Comparison of ENCODE assay signal across 15 mouse cellular contexts in the genomic region with DNA sequence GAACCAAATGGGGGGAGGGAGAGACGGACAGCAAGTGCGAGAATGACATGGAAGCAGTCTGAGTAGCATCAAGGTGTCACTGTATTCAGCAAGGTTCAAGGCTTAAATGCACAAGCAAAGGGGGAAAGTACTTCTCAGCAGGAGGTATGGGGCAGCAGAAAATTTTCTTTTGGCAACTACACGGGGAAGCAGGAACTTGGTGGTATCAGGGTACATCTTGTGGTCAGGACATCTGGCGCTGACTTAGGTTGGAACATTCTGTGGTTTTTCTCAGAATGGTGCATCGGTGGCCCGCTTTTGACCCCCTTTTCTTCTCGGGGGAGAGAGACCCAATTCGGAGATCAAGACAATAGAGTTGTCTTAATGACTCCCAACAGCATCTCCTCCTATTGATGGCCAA. TPM values are rescaled to one million over a fixed set of nuclear protein-coding genes. Genes with fewer than 3 reads are reported as not detected.
"Had no signal": no experiment of that assay in that cellular context is flagged by ENCODE, and none has a peak within 500 bp of the region (broad histone marks: within the 10 kb centered on the region; RNA-seq: fewer than 3 reads in every experiment).

No protein-coding gene starts in this region.

RNA-seq across cellular contexts. Expression of a gene that starts 2.0 kb away (rescaled TPM):
- total RNA-seq: neutrophil, adult 5-6 weeks had no signal
- polyA plus RNA-seq: neural tube, embryonic 11.5 days; neural tube, embryonic 12.5 days; neural tube, embryonic 13.5 days; neural tube, embryonic 14.5 days; neural tube, embryonic 15.5 days; small intestine, adult 2 months; spleen, adult 2 months; stomach, embryonic 14.5 days; stomach, embryonic 15.5 days; stomach, embryonic 16.5 days; stomach, postnatal 0 days; testis, adult 2 months; urinary bladder, adult 2 months had no signal

RNA-seq across cellular contexts. Expression of a gene that starts 14.7 kb away (rescaled TPM):
- total RNA-seq: neutrophil, adult 5-6 weeks had no signal
- polyA plus RNA-seq: neural tube, embryonic 11.5 days; neural tube, embryonic 12.5 days; neural tube, embryonic 13.5 days; neural tube, embryonic 14.5 days; neural tube, embryonic 15.5 days; small intestine, adult 2 months; spleen, adult 2 months; stomach, embryonic 14.5 days; stomach, embryonic 15.5 days; stomach, embryonic 16.5 days; stomach, postnatal 0 days; testis, adult 2 months; thymus, adult 2 months; urinary bladder, adult 2 months had no signal

RNA-seq across cellular contexts. Expression of a gene that starts 21.9 kb away (rescaled TPM):
- total RNA-seq: neutrophil, adult 5-6 weeks had no signal
- polyA plus RNA-seq: neural tube, embryonic 11.5 days; neural tube, embryonic 12.5 days; neural tube, embryonic 13.5 days; neural tube, embryonic 14.5 days; neural tube, embryonic 15.5 days; small intestine, adult 2 months; spleen, adult 2 months; stomach, embryonic 14.5 days; stomach, embryonic 15.5 days; stomach, embryonic 16.5 days; stomach, postnatal 0 days; testis, adult 2 months; urinary bladder, adult 2 months had no signal

RNA-seq across cellular contexts. Expression of a gene that starts 27.6 kb away (rescaled TPM):
- total RNA-seq: neutrophil, adult 5-6 weeks had no signal
- polyA plus RNA-seq: neural tube, embryonic 11.5 days; neural tube, embryonic 12.5 days; neural tube, embryonic 13.5 days; neural tube, embryonic 14.5 days; neural tube, embryonic 15.5 days; small intestine, adult 2 months; spleen, adult 2 months; stomach, embryonic 14.5 days; stomach, embryonic 15.5 days; stomach, embryonic 16.5 days; stomach, postnatal 0 days; testis, adult 2 months; thymus, adult 2 months; urinary bladder, adult 2 months had no signal

RNA-seq across cellular contexts. Expression of a gene that starts 40.1 kb away (rescaled TPM):
- total RNA-seq: neutrophil, adult 5-6 weeks had no signal
- polyA plus RNA-seq: neural tube, embryonic 11.5 days; neural tube, embryonic 12.5 days; neural tube, embryonic 13.5 days; neural tube, embryonic 14.5 days; neural tube, embryonic 15.5 days; small intestine, adult 2 months; spleen, adult 2 months; stomach, embryonic 14.5 days; stomach, embryonic 15.5 days; stomach, embryonic 16.5 days; stomach, postnatal 0 days; testis, adult 2 months; thymus, adult 2 months; urinary bladder, adult 2 months had no signal
